Mouse (Mus musculus): Measurements from ENCODE around the gene Esp15. TPM values are rescaled to one million over a fixed set of nuclear protein-coding genes. Genes with fewer than 3 reads are reported as not detected.
"Not testable (repeated sequence)": the region's sequence is repeated elsewhere in the genome, so short reads cannot be mapped to it uniquely, and the experiment has no call there.

Esp15 gene
- not detected in 2 replicates for polyA plus RNA-seq (2014; fragmentation: Nextera tagmentation; extraction: Ambion mirVana)

DNA sequence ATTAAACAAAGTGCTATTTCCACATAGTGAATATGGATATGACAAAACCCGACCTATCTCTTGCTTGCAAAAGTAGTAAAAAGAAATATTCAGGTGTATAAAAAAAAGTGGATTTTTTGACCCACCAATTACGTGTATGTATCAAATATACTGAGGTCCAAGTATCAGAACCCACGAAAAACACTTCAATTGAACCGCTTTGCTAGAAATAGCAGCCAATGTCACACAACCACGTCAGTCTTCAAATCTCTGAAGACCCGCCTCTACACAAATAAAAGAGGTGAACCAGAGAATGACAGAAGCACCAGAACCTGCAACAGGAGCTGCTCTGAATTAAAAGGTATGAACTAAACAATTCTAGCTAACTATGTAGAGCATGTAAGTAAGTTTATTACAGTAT, at the start of gene Esp15:
Esp15 (plus strand) TSS at position 301 of the 400 bp plus-strand sequence.
- H3K9me3 ChIP-seq (ENCODE audit: control insufficient read depth, low read length); H3K4me1 ChIP-seq (ENCODE audit: control insufficient read depth, insufficient read depth, low read length); H3K4me3 ChIP-seq (ENCODE audit: low read depth, low read length); H3K27me3 ChIP-seq (replicated peaks; ENCODE audit: control insufficient read depth, insufficient read depth, low read length); H3K27ac ChIP-seq (replicated peaks; ENCODE audit: low read depth, low read length); ATAC-seq (ENCODE audit: low read depth); H3K9ac ChIP-seq (ENCODE audit: low read depth, low read length); DNase-seq (ENCODE audit: low spot score); H3K36me3 ChIP-seq (ENCODE audit: control insufficient read depth, insufficient read depth, low read length); H3K4me2 ChIP-seq (ENCODE audit: low read depth, low read length): not testable (repeated sequence)
- WGBS: 69% methylated on average over 6 of the region's 6 CpGs

DNA sequence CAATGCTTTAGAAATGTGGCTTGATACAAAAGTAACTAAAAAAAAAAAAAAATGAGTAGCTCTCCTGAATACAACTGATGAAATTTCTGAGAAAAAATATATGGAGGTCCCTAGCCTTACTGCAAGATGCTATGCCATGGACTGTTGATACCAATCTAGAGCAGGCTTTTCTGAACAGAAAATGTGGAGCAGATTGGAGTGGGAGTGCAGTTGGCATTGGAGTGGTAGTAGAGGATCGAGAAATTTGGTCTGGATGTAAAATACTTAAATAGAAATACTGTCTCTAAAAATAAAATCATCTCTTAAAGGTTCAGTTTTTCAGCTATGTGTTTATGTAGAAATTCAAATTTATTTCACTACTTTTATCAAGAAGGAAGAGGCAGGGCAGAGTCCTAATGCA, 49.2 kb upstream of the Esp15 start:
- WGBS: 38% methylated on average over 1 of the region's 1 CpGs
- no peak overlapping the region for H3K4me2 ChIP-seq (ENCODE audit: low read depth, low read length)
- DNase-seq (ENCODE audit: low spot score): no peak

More for the DNA sequence above, 49.2 kb upstream of the Esp15 start:
- no peak overlapping the region for H3K4me3 ChIP-seq (ENCODE audit: low read depth, low read length)
- no peak overlapping the region for H3K27ac ChIP-seq (replicated peaks; ENCODE audit: low read depth, low read length)
- H3K9ac ChIP-seq (ENCODE audit: low read depth, low read length): no peak overlapping the region
- no peaks in the 10 kb centered on the region for H3K36me3 ChIP-seq (ENCODE audit: control insufficient read depth, insufficient read depth, low read length)
- no peaks in the 10 kb centered on the region for H3K27me3 ChIP-seq (replicated peaks; ENCODE audit: control insufficient read depth, insufficient read depth, low read length)
- no peak for ATAC-seq (ENCODE audit: low read depth)
- H3K9me3 ChIP-seq (ENCODE audit: control insufficient read depth, low read length): no peaks in the 10 kb centered on the region
- no peaks in the 10 kb centered on the region for H3K4me1 ChIP-seq (ENCODE audit: control insufficient read depth, insufficient read depth, low read length)

Other genes with a start within 250 kb of the Esp15 start
- not detected in 2 replicates for gene Esp18, start 234.6 kb upstream of the Esp15 start, polyA plus RNA-seq (2014; fragmentation: Nextera tagmentation; extraction: Ambion mirVana)
- gene Esp16, start 104.8 kb upstream of the Esp15 start, polyA plus RNA-seq (2014; fragmentation: Nextera tagmentation; extraction: Ambion mirVana): not detected in 2 replicates